Mouse (Mus musculus) heart, embryonic 12.5 days (tissue): ENCODE results near the gene Cldn18. TPM values are rescaled to one million over a fixed set of nuclear protein-coding genes. Genes with fewer than 3 reads are reported as not detected.

ENCODE experiments used
- ATAC-seq: fragments of 200-750 bp; cut with Nextera tagmentation; 2 replicates; pipeline ENCODE4 v1.8.0; 2017; ENCODE audit warnings: moderate TSS enrichment, moderate library complexity; ENCODE audit not compliant: insufficient number of reproducible peaks, low FRiP score
- H3K27ac ChIP-seq: fragments of 300-500 bp; sonication (generic); 2 replicates; pipeline ENCODE4 v1.5.1; 2016; ENCODE audit warnings: mild to moderate bottlenecking, moderate library complexity; ENCODE audit not compliant: poor library complexity, severe bottlenecking
- H3K27me3 ChIP-seq: fragments of 300-500 bp; sonication (generic); replicated peaks from 2 replicates; pipeline ENCODE4 v1.6.1; 2016; ENCODE audit warnings: mild to moderate bottlenecking, moderate library complexity
- H3K36me3 ChIP-seq: fragments of 300-500 bp; sonication (generic); 2 replicates; pipeline ENCODE4 v1.6.1; 2016; ENCODE audit warnings: mild to moderate bottlenecking, moderate library complexity
- H3K4me1 ChIP-seq: fragments of 300-500 bp; sonication (generic); replicated peaks from 2 replicates; pipeline ENCODE4 v1.6.1; 2016; ENCODE audit warnings: mild to moderate bottlenecking
- H3K4me2 ChIP-seq: fragments of 300-500 bp; sonication (generic); 2 replicates; pipeline ENCODE4 v1.6.1; 2016; ENCODE audit warnings: mild to moderate bottlenecking, moderate library complexity
- H3K4me3 ChIP-seq: fragments of 300-500 bp; sonication (generic); 2 replicates; pipeline ENCODE4 v1.5.1; 2016; ENCODE audit warnings: mild to moderate bottlenecking
- H3K9ac ChIP-seq: fragments of 300-500 bp; sonication (generic); 2 replicates; pipeline ENCODE4 v1.6.1; 2016; ENCODE audit warnings: mild to moderate bottlenecking, moderate library complexity
- H3K9me3 ChIP-seq: fragments of 300-500 bp; sonication (generic); replicated peaks from 2 replicates; pipeline ENCODE4 v1.6.1; 2016; ENCODE audit warnings: mild to moderate bottlenecking, moderate library complexity
- WGBS: fragments of 180-500 bp; shearing (Covaris S2); methylation state at CpG from one replicate; pipeline ENCODE4 v1.1.7; 2016; 5-methylcytosine and 5-hydroxymethylcytosine counted together
- polyA plus RNA-seq: library from polyadenylated mRNA; unstranded; fragments of >200 nt; fragmentation: Nextera tagmentation; extraction: Ambion mirVana; gene quantifications from 2 replicates; pipeline ENCODE4 v1.2.1, GENCODE M21; 2016

Gene Cldn18
- polyA plus RNA-seq, 1 experiment from 2014 or later, result not detected

DNA sequence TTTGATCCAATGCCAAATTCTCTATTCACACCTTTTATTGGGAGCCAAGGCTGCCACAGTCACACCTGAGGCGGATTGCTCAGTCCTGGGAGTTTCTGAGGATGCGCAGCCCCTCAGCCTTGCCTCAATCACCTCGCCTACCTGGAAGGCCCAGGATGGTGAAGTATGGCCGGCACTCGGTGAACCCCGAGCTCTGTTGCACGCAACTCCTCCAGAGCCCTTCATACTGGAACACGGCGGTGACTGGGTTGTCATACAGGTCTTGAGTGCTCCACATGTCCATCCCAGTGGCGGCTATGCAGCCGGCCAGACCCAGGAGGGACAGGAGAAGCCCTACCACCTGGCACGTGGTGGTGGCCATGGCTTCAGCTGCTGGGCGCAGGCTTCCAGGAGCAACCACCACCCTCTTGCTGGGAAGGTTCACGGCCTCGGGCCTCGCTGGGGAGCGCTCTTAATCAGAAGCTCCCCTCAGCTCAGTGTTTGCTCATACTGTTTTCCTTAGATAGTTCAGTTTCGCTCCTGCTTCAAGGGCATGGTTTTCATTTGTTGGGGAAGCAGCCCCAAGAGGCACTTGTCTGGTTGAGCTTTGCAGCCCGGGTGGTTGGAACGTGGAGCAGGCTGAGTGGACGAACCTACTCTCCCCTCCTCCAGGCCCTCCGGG is 7.3 kb downstream of the Cldn18 start:
- WGBS, result 77% methylated on average over 22 of the region's 22 CpGs
- no peak overlapping the region for H3K4me3 ChIP-seq
- H3K27me3 ChIP-seq, result no peaks in the 10 kb centered on the region
- H3K9me3 ChIP-seq, result no peaks in the 10 kb centered on the region
- no peaks in the 10 kb centered on the region for H3K36me3 ChIP-seq
- H3K9ac ChIP-seq, result no peak overlapping the region
- no peak for ATAC-seq
- no peak overlapping the region for H3K4me2 ChIP-seq
- no peak overlapping the region for H3K27ac ChIP-seq
- H3K4me1 ChIP-seq, result no peaks in the 10 kb centered on the region

- no peak for ATAC-seq
- H3K27ac ChIP-seq, result no peak overlapping the region
- H3K27me3 ChIP-seq, result no peaks in the 10 kb centered on the region
- H3K4me2 ChIP-seq, result no peak overlapping the region
- H3K36me3 ChIP-seq, result no peaks in the 10 kb centered on the region
- H3K4me1 ChIP-seq, result 0 out of 2 replicates have a peak, but pooled peaks cover 3% of the 10 kb centered on the region
- H3K9ac ChIP-seq, result no peak overlapping the region
- no peaks in the 10 kb centered on the region for H3K9me3 ChIP-seq
- 70% methylated on average over 11 of the region's 11 CpGs for WGBS
- no peak overlapping the region for H3K4me3 ChIP-seq
Measured at GRCm38 (mm10) chr9:99707425-99708126, 9.5 kb downstream of the Cldn18 start.

DNA sequence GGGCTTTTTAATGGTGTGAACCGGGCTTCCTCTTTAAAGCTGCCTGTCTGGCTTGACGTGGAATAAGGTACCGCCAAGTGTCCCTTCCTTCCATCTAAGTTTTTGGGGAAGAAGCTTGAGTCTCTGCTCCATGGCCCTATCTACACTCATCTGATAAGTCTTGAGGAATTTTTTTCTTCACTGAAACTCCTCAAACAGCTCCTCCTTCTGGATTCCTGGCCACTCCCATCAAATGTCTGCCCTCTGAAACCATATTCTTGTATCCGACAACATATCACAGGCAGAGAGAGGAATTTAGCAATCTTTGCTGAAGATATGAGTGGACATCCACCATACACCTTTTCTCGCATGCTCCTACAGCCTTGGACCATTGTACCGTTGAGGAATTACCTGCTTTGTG is 10.8 kb downstream of the Cldn18 start:
- Histone ChIP-seq H3K9me3 (no peaks in the 10 kb centered on the region), H3K27ac (no peak overlapping the region), H3K4me2 (no peak overlapping the region), H3K27me3 (no peaks in the 10 kb centered on the region), H3K4me3 (no peak overlapping the region), H3K4me1 (0 out of 2 replicates have a peak, but pooled peaks cover 3% of the 10 kb centered on the region), H3K36me3 (no peaks in the 10 kb centered on the region), H3K9ac (no peak overlapping the region)
- no peak for ATAC-seq
- 82% methylated on average over 6 of the region's 6 CpGs for WGBS

DNA sequence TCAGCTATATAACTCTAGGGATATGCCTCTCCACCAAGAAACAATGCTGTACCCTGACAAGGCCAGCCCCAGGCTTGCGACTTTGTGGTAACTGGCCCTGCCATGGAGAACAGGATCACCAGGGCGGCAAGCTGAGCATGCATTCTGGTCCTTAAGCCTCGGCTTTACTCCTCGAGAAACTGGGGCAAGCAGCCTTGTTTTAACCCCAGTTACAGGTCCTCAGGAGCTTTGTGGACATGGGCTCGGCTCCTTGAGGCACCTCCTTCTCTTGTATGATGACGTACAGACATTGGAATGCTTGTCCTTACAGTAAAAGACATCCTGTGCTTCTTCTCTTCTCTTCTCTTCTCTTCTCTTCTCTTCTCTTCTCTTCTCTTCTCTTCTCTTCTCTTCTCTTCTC is 13.4 kb downstream of the Cldn18 start:
- ATAC-seq, result no peak
- no peaks in the 10 kb centered on the region for H3K27me3 ChIP-seq
- H3K4me3 ChIP-seq, result no peak overlapping the region
- 75% methylated on average over 6 of the region's 6 CpGs for WGBS
- H3K4me2 ChIP-seq, result no peak overlapping the region
- no peaks in the 10 kb centered on the region for H3K36me3 ChIP-seq
- no peak overlapping the region for H3K9ac ChIP-seq
- no peak overlapping the region for H3K27ac ChIP-seq
- H3K9me3 ChIP-seq, result no peaks in the 10 kb centered on the region
- 0 out of 2 replicates have a peak, but pooled peaks cover 3% of the 10 kb centered on the region for H3K4me1 ChIP-seq

DNA sequence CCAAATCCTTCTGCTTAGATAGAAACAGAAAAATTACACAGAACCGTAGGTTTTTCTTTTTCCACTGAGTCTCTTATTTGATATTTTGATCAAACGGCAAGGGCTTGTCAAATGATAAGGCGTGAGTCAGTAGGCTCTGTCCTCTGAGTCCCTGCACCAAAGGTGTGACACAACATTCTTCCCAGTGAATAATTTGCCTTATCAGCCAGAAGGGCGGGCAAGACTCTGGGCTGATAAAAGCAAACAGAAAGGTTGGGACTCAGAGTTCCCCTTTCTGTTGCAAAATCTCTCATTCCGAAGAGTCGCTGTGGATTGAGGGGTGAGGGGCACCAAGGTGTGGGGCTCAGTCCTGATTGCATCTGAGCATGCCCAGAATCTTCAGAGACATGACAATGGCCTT is 14.9 kb downstream of the Cldn18 start:
- ATAC-seq, result no peak
- H3K4me3 ChIP-seq, result no peak overlapping the region
- H3K4me2 ChIP-seq, result no peak overlapping the region
- no peaks in the 10 kb centered on the region for H3K27me3 ChIP-seq
- no peak overlapping the region for H3K9ac ChIP-seq
- H3K4me1 ChIP-seq, result 0 out of 2 replicates have a peak, but pooled peaks cover 3% of the 10 kb centered on the region
- 0 out of 2 replicates have a peak, but pooled peaks cover 2% of the 10 kb centered on the region for H3K9me3 ChIP-seq
- H3K27ac ChIP-seq, result no peak overlapping the region
- WGBS, result 59% methylated on average over 6 of the region's 6 CpGs
- H3K36me3 ChIP-seq, result no peaks in the 10 kb centered on the region

GRCm38 (mm10) chr9:99701187-99701586 is 15.9 kb downstream of the Cldn18 start:
- Histone ChIP-seq H3K4me2 (no peak overlapping the region), H3K36me3 (no peaks in the 10 kb centered on the region), H3K4me1 (0 out of 2 replicates have a peak, but pooled peaks cover 3% of the 10 kb centered on the region), H3K9ac (no peak overlapping the region), H3K27me3 (no peaks in the 10 kb centered on the region), H3K4me3 (no peak overlapping the region), H3K9me3 (0 out of 2 replicates have a peak, but pooled peaks cover 4% of the 10 kb centered on the region), H3K27ac (no peak overlapping the region)
- 78% methylated on average over 2 of the region's 2 CpGs for WGBS
- ATAC-seq, result no peak

DNA sequence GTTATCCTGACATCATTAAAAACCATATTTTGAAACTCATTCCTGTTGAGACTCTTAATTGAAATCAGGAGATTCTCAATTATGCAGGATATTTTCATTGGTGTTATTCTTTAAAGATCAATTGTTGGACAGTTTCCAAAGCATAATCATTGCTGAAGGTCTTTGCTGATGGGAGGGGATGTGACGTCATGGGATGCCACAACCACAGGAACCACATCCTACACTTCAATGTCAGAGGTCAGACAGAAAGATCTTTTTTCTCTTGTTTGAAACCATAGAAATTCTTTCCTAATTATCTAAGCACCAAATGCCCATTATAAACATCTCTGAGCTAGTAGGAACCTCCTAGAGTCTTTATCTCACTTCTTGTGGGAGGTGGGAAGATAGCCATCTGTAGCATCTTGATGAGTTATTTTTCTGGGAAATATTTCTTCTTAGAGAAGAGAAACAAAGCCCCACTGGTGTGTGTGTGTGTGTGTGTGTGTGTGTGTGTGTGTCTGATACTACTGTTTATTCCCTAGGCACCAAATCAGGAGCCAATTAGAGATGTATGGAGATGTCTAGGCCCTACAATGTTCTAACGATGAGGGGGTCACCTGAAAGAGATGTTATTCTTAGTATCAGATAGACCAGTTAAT is 17.2 kb downstream of the Cldn18 start:
- no peak overlapping the region for H3K9ac ChIP-seq
- H3K4me2 ChIP-seq, result no peak overlapping the region
- 0 out of 2 replicates have a peak, but pooled peaks cover 4% of the 10 kb centered on the region for H3K9me3 ChIP-seq
- H3K27ac ChIP-seq, result no peak overlapping the region
- no peaks in the 10 kb centered on the region for H3K27me3 ChIP-seq
- H3K4me1 ChIP-seq, result 0 out of 2 replicates have a peak, but pooled peaks cover 3% of the 10 kb centered on the region
- H3K4me3 ChIP-seq, result no peak overlapping the region
- no peak for ATAC-seq
- H3K36me3 ChIP-seq, result no peaks in the 10 kb centered on the region
- WGBS, result 74% methylated on average over 2 of the region's 2 CpGs

GRCm38 (mm10) chr9:99694961-99695360 is 22.1 kb downstream of the Cldn18 start:
- Histone ChIP-seq H3K4me1 (no peaks in the 10 kb centered on the region), H3K27me3 (no peaks in the 10 kb centered on the region), H3K36me3 (no peaks in the 10 kb centered on the region), H3K4me2 (no peak overlapping the region), H3K4me3 (no peak overlapping the region), H3K9me3 (0 out of 2 replicates have a peak, but pooled peaks cover 4% of the 10 kb centered on the region), H3K27ac (no peak overlapping the region), H3K9ac (no peak overlapping the region)
- no peak for ATAC-seq
- WGBS, result 56% methylated on average over 7 of the region's 7 CpGs

- 78% methylated on average over 7 of the region's 7 CpGs for WGBS
- H3K27ac ChIP-seq, result no peak overlapping the region
- no peak overlapping the region for H3K9ac ChIP-seq
- H3K4me2 ChIP-seq, result no peak overlapping the region
- H3K36me3 ChIP-seq, result no peaks in the 10 kb centered on the region
- H3K4me3 ChIP-seq, result no peak overlapping the region
- H3K4me1 ChIP-seq, result 0 out of 2 replicates have a peak, but pooled peaks cover 2% of the 10 kb centered on the region
- H3K27me3 ChIP-seq, result no peaks in the 10 kb centered on the region
- ATAC-seq, result no peak
- H3K9me3 ChIP-seq, result no peaks in the 10 kb centered on the region
Measured at GRCm38 (mm10) chr9:99690386-99690785, 26.7 kb downstream of the Cldn18 start.

DNA sequence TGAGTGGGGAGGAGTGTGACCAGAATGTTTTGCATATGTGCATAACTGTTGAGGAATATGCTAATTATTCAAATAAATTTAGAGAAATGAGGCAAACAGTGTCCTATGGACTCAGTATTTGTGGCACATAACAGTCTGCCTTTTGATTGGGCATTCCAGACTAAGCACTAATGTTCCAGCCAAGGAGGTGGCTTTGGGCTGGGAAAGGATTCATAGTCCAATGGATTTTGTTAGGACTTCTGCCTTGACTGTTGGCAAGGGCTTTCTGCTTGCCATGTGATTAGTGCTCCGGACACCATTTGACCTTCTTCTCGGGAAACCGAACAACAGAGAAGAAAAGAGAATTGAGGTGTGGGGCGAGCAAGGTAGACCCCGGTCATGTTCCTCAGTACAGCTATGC is 27.3 kb downstream of the Cldn18 start:
- no peak overlapping the region for H3K4me2 ChIP-seq
- no peaks in the 10 kb centered on the region for H3K27me3 ChIP-seq
- H3K9ac ChIP-seq, result no peak overlapping the region
- ATAC-seq, result no peak
- WGBS, result 88% methylated on average over 5 of the region's 5 CpGs
- no peaks in the 10 kb centered on the region for H3K9me3 ChIP-seq
- no peaks in the 10 kb centered on the region for H3K36me3 ChIP-seq
- no peak overlapping the region for H3K27ac ChIP-seq
- 0 out of 2 replicates have a peak, but pooled peaks cover 5% of the 10 kb centered on the region for H3K4me1 ChIP-seq
- no peak overlapping the region for H3K4me3 ChIP-seq

DNA sequence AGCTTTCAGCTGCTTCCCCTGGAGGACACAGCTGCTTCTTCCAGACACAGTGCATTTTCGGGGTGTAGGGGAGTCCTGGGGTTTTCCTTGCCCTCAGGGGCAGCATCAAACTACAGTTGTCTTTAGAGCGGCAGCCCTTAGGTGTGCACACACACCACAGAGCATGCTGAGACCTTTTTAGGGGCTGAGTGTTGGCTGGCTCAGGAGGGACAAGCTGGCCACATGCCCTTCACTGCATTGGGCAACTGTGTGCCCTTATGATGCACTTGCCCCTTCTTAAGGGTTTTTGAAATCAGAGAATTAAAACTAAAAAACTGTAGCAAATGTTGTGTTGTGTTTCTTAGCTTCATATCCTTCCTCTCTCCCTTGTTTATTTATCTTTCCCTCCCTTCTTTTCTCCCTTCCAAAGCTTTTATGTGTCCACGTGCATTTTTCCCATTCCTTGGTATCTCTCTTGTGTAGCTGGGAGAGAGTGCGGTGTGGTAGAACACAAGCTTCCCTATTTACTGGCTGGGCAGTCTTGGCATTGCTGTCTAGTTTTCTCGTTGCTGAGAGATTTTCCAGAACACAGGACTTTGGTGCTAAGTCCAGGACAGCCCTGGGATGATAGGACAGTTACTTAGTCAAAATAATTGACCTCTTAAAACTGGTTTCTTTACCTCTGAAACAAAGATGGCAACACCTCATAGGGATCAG is 31.4 kb downstream of the Cldn18 start:
- no peak overlapping the region for H3K27ac ChIP-seq
- 63% methylated on average over 5 of the region's 5 CpGs for WGBS
- no peak for ATAC-seq
- no peak overlapping the region for H3K4me2 ChIP-seq
- H3K4me1 ChIP-seq, result peaks cover 16% of the 10 kb centered on the region
- no peaks in the 10 kb centered on the region for H3K27me3 ChIP-seq
- no peaks in the 10 kb centered on the region for H3K9me3 ChIP-seq
- no peak overlapping the region for H3K4me3 ChIP-seq
- H3K36me3 ChIP-seq, result no peaks in the 10 kb centered on the region
- H3K9ac ChIP-seq, result no peak overlapping the region
